Mouse (Mus musculus) stomach, postnatal 0 days (tissue): ENCODE results near the gene Zic2. TPM values are rescaled to one million over a fixed set of nuclear protein-coding genes. Genes with fewer than 3 reads are reported as not detected.
"Not testable (repeated sequence)": the region's sequence is repeated elsewhere in the genome, so short reads cannot be mapped to it uniquely, and the experiment has no call there.

Experiments
- ATAC-seq: fragments of 200-750 bp; cut with Nextera tagmentation; 2 replicates; pipeline ENCODE4 v1.8.0; 2017; ENCODE audit not compliant: low FRiP score, low TSS enrichment
- DNase-seq: peaks from one replicate; pipeline ENCODE4 v3.0.0-alpha.2; 2016; ENCODE audit warnings: low spot score
- H3K27ac ChIP-seq: fragments of 300-500 bp; sonication (generic); replicated peaks from 2 replicates; pipeline ENCODE4 v1.5.1; 2014; ENCODE audit warnings: mild to moderate bottlenecking, control low read depth
- H3K27me3 ChIP-seq: fragments of 300-500 bp; sonication (generic); 2 replicates; pipeline ENCODE4 v1.6.1; 2014; ENCODE audit warnings: low read length; ENCODE audit not compliant: control insufficient read depth, insufficient read depth
- H3K36me3 ChIP-seq: fragments of 300-500 bp; sonication (generic); 2 replicates; pipeline ENCODE4 v1.6.1; 2014; ENCODE audit warnings: low read length, mixed read lengths; ENCODE audit not compliant: control insufficient read depth, insufficient read depth
- H3K4me1 ChIP-seq: fragments of 300-500 bp; sonication (generic); replicated peaks from 2 replicates; pipeline ENCODE4 v1.6.1; 2014; ENCODE audit warnings: antibody characterized with exemption; ENCODE audit not compliant: control insufficient read depth, insufficient read depth
- H3K4me2 ChIP-seq: fragments of 300-500 bp; sonication (generic); replicated peaks from 2 replicates; pipeline ENCODE4 v1.6.1; 2014; ENCODE audit warnings: low read depth, mild to moderate bottlenecking, control low read depth, moderate library complexity
- H3K4me3 ChIP-seq: fragments of 300-500 bp; sonication (generic); 2 replicates; pipeline ENCODE4 v1.5.1; 2014; ENCODE audit warnings: low read depth, low read length, control low read depth
- H3K9ac ChIP-seq: fragments of 300-500 bp; sonication (generic); 2 replicates; pipeline ENCODE4 v1.6.1; 2014; ENCODE audit warnings: mild to moderate bottlenecking, low read length, control low read depth, mixed read lengths
- H3K9me3 ChIP-seq: fragments of 300-500 bp; sonication (generic); 2 replicates; pipeline ENCODE4 v1.6.1; 2016; ENCODE audit warnings: low read length; ENCODE audit not compliant: control insufficient read depth
- CTCF ChIP-seq: IDR thresholded peaks from 2 replicates; pipeline ENCODE4 v1.5.1; 2016; ENCODE audit warnings: antibody characterized with exemption, low read depth, mild to moderate bottlenecking, moderate library complexity
- EP300 ChIP-seq: optimal IDR thresholded peaks from 2 replicates; pipeline ENCODE3; 2016; ENCODE audit warnings: antibody characterized with exemption
- WGBS: fragments of 180-500 bp; shearing (Covaris S2); extraction: QIAGEN DNeasy Blood & Tissue Kit; methylation state at CpG from one replicate; pipeline ENCODE4 v1.1.7; 2014; 5-methylcytosine and 5-hydroxymethylcytosine counted together
- polyA plus RNA-seq: library from polyadenylated mRNA; unstranded; fragments of >200 nt; fragmentation: Nextera tagmentation; extraction: Ambion mirVana; gene quantifications from 2 replicates; pipeline ENCODE4 v1.2.1, GENCODE M21; 2015

The Zic2 gene
- polyA plus RNA-seq, 1 experiment from 2014 or later, result not detected

DNA sequence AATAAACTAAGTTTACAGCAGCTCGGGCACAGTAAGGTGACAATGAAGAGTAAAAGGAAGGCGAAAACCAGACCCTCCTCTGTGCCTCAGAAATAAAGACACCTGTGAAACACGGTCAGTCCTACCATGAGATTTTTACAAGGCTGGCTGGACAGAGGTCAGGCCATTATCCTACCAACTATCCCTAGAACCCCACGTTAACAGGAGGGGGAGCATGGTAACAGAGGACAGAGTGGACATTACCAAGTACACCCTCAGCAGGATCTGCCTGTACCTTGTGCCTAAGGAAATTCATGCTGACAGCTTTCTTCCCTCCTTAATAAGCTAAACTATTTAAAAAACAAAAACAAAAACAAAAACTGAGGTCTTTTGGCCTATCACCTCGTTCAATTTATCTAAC is 15.0 kb upstream of the Zic2 start:
- H3K27me3 ChIP-seq, result peaks cover 23% of the 10 kb centered on the region; the same call in 1 of the 2 replicates

DNA sequence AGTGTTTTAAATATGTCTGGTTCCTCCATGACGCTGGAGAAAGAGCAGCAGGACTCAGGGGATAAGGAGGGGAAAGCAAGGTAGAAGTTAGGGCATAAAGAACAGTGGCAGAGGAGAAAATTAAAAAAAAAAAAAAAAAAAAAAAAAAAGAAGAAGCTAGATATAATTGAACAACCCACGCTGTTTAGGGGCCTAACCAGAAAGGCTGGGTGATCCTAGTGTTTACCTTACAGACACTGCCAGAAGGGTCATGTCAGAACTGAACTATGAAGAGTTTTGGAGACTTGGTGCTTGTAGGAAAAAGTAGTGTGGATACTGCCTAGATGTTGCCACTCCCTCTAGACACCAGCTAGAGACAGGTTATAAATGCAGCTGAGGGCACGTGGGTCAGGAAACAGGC is 13.7 kb upstream of the Zic2 start:
- no peak overlapping the region for H3K9ac ChIP-seq
- ATAC-seq (no peak), DNase-seq (no peak)
- H3K4me2 ChIP-seq, result no peak overlapping the region
- WGBS, result 40% methylated on average over 3 of the region's 3 CpGs
- H3K4me1 ChIP-seq, result peaks cover 3% of the 10 kb centered on the region
- TF ChIP-seq CTCF (no peak), EP300 (no peak)
- H3K27ac ChIP-seq, result no peak overlapping the region
- no peaks in the 10 kb centered on the region for H3K9me3 ChIP-seq
- no peaks in the 10 kb centered on the region for H3K36me3 ChIP-seq
- H3K27me3 ChIP-seq, result peaks cover 25% of the 10 kb centered on the region; the same call in 1 of the 2 replicates
- no peak overlapping the region for H3K4me3 ChIP-seq

More for the DNA sequence above, 15.0 kb upstream of the Zic2 start:
- DNase-seq, result no peak
- Histone ChIP-seq H3K9ac (no peak overlapping the region), H3K4me2 (no peak overlapping the region), H3K9me3 (no peaks in the 10 kb centered on the region), H3K36me3 (no peaks in the 10 kb centered on the region), H3K27ac (no peak overlapping the region), H3K4me3 (no peak overlapping the region), H3K4me1 (peaks cover 3% of the 10 kb centered on the region)
- no peak for ATAC-seq
- WGBS, result 62% methylated on average over 5 of the region's 5 CpGs
- TF ChIP-seq EP300, result no peak
- no peak for TF ChIP-seq CTCF

DNA sequence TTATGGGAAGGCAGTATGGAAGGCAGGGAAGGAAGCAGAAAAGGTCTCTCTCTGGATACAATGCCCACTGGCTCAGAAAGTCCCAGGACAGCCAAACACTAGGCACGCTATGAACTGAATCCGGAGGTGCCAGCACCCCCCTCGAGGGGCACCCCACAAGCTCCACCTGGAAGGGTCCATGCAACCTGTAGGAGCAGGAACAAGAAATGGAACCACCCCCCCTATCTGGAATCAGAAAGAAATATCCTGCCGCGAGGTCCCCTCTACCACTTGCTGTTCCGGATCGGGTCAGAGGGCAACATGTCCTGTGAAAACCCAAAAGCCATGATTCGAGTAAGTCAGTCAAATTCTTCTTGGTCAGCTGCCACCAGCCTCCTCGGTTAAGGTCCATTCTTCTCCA is 13.3 kb upstream of the Zic2 start:
- Histone ChIP-seq H3K27ac (no peak overlapping the region), H3K9ac (no peak overlapping the region), H3K9me3 (no peaks in the 10 kb centered on the region), H3K4me2 (no peak overlapping the region), H3K4me1 (peaks cover 3% of the 10 kb centered on the region), H3K36me3 (no peaks in the 10 kb centered on the region), H3K4me3 (no peak overlapping the region), H3K27me3 (peaks cover 26% of the 10 kb centered on the region; the same call in 1 of the 2 replicates)
- TF ChIP-seq EP300 (no peak), CTCF (no peak)
- ATAC-seq (no peak), DNase-seq (no peak)
- 41% methylated on average over 9 of the region's 9 CpGs for WGBS

DNA sequence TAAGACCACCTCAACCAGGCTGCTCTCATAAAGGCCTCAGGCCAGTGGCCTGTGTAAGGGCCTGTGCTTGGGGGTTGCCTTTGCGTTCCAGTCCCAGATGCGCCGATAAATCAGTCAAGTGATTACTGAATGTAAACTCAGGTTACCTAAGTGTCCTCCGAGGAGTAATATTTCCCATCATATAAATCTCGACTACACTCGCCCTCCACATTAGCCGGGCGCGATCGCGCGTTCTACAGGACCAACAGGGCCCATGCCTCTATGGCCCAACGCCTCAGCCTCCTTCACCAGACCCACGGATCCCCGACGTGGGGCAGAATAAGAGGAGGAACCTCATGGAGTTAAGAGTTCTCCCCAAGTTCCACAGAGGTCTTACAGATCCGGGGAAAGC is 12.6 kb upstream of the Zic2 start:
- H3K9me3 ChIP-seq, result no peaks in the 10 kb centered on the region
- H3K36me3 ChIP-seq, result no peaks in the 10 kb centered on the region
- no peak overlapping the region for H3K4me2 ChIP-seq
- no peak overlapping the region for H3K9ac ChIP-seq
- TF ChIP-seq CTCF (no peak), EP300 (no peak)
- H3K4me3 ChIP-seq, result no peak overlapping the region
- peaks cover 3% of the 10 kb centered on the region for H3K4me1 ChIP-seq
- ATAC-seq (no peak), DNase-seq (no peak)
- H3K27me3 ChIP-seq, result peaks cover 32% of the 10 kb centered on the region; the same call in 1 of the 2 replicates
- 44% methylated on average over 17 of the region's 17 CpGs for WGBS
- H3K27ac ChIP-seq, result no peak overlapping the region

DNA sequence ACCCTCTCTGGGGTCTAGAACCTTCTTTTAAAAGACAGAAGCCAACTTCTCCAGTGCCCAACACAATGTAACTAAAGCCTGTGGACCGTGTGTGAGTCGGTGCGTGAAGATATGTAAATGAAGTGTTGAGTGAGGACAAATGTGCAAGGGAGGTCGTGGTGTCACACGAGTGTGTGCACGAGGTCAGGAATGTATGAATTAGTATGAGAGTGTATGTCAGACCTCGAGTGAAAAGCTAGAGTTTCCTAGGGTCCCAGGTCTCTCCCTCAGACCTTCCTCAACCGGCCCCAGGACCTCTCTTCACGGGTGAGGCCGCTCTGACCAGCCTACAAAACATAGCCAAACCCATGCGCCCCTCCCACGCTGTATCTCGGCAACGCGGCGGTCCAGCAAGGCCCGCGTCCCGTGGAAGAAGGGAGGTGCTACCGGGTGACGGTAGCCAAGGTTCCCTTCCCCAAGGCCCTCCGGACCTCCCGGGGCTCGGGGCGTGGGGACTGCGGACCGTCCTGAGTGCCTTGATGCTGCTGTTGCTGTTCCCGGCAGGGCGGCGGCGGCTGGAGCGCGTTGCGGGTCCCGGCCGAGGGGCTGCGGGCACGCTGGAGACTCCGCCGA is 12.0 kb upstream of the Zic2 start:
- Histone ChIP-seq H3K9me3 (no peaks in the 10 kb centered on the region), H3K4me3 (peak overlapping the region; percentile 45), H3K4me2 (peak overlapping the region; percentile 74), H3K27me3 (peaks cover 32% of the 10 kb centered on the region; the same call in 1 of the 2 replicates), H3K36me3 (no peaks in the 10 kb centered on the region), H3K27ac (no peak overlapping the region), H3K9ac (no peak overlapping the region), H3K4me1 (peaks cover 3% of the 10 kb centered on the region)
- ATAC-seq (no peak; the same call in 1 of the 2 replicates), DNase-seq (no peak)
- WGBS, result 6% methylated on average over 40 of the region's 40 CpGs
- TF ChIP-seq CTCF (no peak), EP300 (no peak)

DNA sequence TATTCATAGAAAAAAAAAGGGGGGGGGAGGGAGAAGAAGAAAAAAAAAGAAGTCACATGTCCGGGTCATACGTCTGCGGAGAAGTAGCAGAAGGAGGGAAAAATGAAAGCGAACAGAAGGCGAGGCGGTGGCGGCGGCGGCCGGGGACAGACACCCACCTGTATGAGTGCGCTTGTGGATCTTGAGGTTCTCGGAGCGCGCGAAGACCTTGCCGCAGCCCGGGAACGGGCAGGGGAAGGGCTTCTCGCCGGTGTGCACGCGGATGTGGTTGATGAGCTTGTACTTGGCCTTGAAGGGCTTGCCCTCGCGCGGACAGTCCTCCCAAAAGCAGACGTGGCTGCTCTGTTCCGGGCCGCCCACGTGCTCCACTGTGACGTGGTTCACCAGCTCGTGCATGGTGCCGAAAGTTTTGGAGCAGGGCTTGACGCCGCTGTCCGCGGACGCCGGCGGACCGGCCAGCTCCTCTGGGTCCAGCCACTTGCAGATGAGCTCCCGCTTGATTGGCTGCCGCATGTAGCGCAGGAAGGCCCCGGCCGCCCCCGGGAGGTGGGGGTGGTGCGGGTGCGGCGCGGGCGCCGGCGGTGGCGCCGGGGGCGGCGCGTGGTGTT is 11.4 kb upstream of the Zic2 start:
- not testable (repeated sequence) for H3K36me3 ChIP-seq, H3K9me3 ChIP-seq, H3K4me1 ChIP-seq, H3K27ac ChIP-seq, H3K9ac ChIP-seq
- peak; percentile 40 for DNase-seq
- peak overlapping the region; percentile 74 for H3K4me2 ChIP-seq
- H3K27me3 ChIP-seq, result peaks cover 34% of the 10 kb centered on the region; the same call in 1 of the 2 replicates
- peak overlapping the region; percentile 45 for H3K4me3 ChIP-seq
- 3% methylated on average over 54 of the region's 58 CpGs for WGBS
- peak; percentile 37 for ATAC-seq
